Mouse (Mus musculus): Measurements from ENCODE around the gene AA986860. TPM values are rescaled to one million over a fixed set of nuclear protein-coding genes. Genes with fewer than 3 reads are reported as not detected.

The AA986860 gene
- polyA plus RNA-seq, 1 experiment from 2014 or later = 62.2 TPM

- H3K9me3 ChIP-seq = no peaks in the 10 kb centered on the region
- 0 out of 2 replicates have a peak, but pooled peaks cover 3% of the 10 kb centered on the region for H3K36me3 ChIP-seq
- peak within 1 kb of the TSS; percentile 86 for H3K4me2 ChIP-seq (replicated peaks)
- H3K27ac ChIP-seq = peak within 1 kb of the TSS; percentile 74
- no peaks in the 10 kb centered on the region for H3K27me3 ChIP-seq (replicated peaks)
- peak within 1 kb of the TSS; percentile 81 for H3K4me3 ChIP-seq (replicated peaks)
- H3K4me1 ChIP-seq (replicated peaks) = peaks cover 6% of the 10 kb centered on the region; the same call in 1 of the 2 replicates
- peak within 1 kb of the TSS; percentile 93 for H3K9ac ChIP-seq
- peak; percentile 76 for ATAC-seq
- WGBS = under 1% methylated on average over 54 of the region's 54 CpGs
These were observed 14.4 kb upstream of the AA986860 start, which contains the start of gene Yod1 for GRCm38 (mm10) chr1:130717291-130717871. Gene Yod1 (plus strand): TSS chr1:130717327.

- Histone ChIP-seq H3K4me2 (replicated peaks) (no peak overlapping the region), H3K36me3 (0 out of 2 replicates have a peak, but pooled peaks cover 3% of the 10 kb centered on the region), H3K27me3 (replicated peaks) (no peaks in the 10 kb centered on the region), H3K9ac (no peak overlapping the region), H3K27ac (no peak overlapping the region), H3K9me3 (no peaks in the 10 kb centered on the region), H3K4me1 (replicated peaks) (no peaks in the 10 kb centered on the region), H3K4me3 (replicated peaks) (no peak overlapping the region)
- ATAC-seq = no peak
- WGBS = 87% methylated on average over 5 of the region's 5 CpGs
These were observed 7.6 kb upstream of the AA986860 start for GRCm38 (mm10) chr1:130724206-130724605.

GRCm38 (mm10) chr1:130726396-130726795 is 5.4 kb upstream of the AA986860 start:
- Histone ChIP-seq H3K4me2 (replicated peaks) (no peak overlapping the region), H3K27me3 (replicated peaks) (no peaks in the 10 kb centered on the region), H3K9me3 (no peaks in the 10 kb centered on the region), H3K4me1 (replicated peaks) (peaks cover 3% of the 10 kb centered on the region), H3K9ac (no peak overlapping the region), H3K36me3 (no peaks in the 10 kb centered on the region), H3K4me3 (replicated peaks) (no peak overlapping the region), H3K27ac (no peak overlapping the region)
- WGBS = 88% methylated on average over 2 of the region's 2 CpGs
- ATAC-seq = no peak

GRCm38 (mm10) chr1:130728070-130728469 is 3.7 kb upstream of the AA986860 start:
- Histone ChIP-seq H3K9ac (no peak overlapping the region), H3K4me3 (replicated peaks) (no peak overlapping the region), H3K9me3 (no peaks in the 10 kb centered on the region), H3K27ac (no peak overlapping the region), H3K4me1 (replicated peaks) (peaks cover 9% of the 10 kb centered on the region), H3K27me3 (replicated peaks) (no peaks in the 10 kb centered on the region), H3K4me2 (replicated peaks) (no peak overlapping the region), H3K36me3 (no peaks in the 10 kb centered on the region)
- ATAC-seq = no peak
- WGBS = 58% methylated on average over 1 of the region's 1 CpGs

GRCm38 (mm10) chr1:130728708-130729107 is 3.1 kb upstream of the AA986860 start:
- Histone ChIP-seq H3K27me3 (replicated peaks) (no peaks in the 10 kb centered on the region), H3K4me3 (replicated peaks) (no peak overlapping the region), H3K4me1 (replicated peaks) (peaks cover 9% of the 10 kb centered on the region), H3K36me3 (no peaks in the 10 kb centered on the region), H3K9ac (no peak overlapping the region), H3K4me2 (replicated peaks) (no peak overlapping the region), H3K27ac (no peak overlapping the region), H3K9me3 (no peaks in the 10 kb centered on the region)
- ATAC-seq = no peak
- 88% methylated on average over 3 of the region's 3 CpGs for WGBS

- 81% methylated on average over 2 of the region's 2 CpGs for WGBS
- no peak within 1 kb of the TSS for H3K9ac ChIP-seq
These were observed 2.6 kb upstream of the AA986860 start, which contains the start of gene Pfkfb2 for GRCm38 (mm10) chr1:130729153-130729552. Gene Pfkfb2 (minus strand): TSS chr1:130729253.

GRCm38 (mm10) chr1:130732706-130733658 is 1.2 kb downstream of the AA986860 start:
- peak; percentile 35 for ATAC-seq
- peak overlapping the region; percentile 78 for H3K27ac ChIP-seq
- WGBS = 62% methylated on average over 13 of the region's 13 CpGs
- H3K27me3 ChIP-seq (replicated peaks) = no peaks in the 10 kb centered on the region
- 0 out of 2 replicates have a peak overlapping the region, but pooled peaks have one; percentile 14 for H3K9ac ChIP-seq
- no peaks in the 10 kb centered on the region for H3K9me3 ChIP-seq
- peak overlapping the region; percentile 39 for H3K4me3 ChIP-seq (replicated peaks)
- H3K4me2 ChIP-seq (replicated peaks) = peak overlapping the region; percentile 53
- no peaks in the 10 kb centered on the region for H3K36me3 ChIP-seq
- H3K4me1 ChIP-seq (replicated peaks) = peaks cover 13% of the 10 kb centered on the region

More at GRCm38 (mm10) chr1:130729153-130729552, 2.6 kb upstream of the AA986860 start, which contains the start of gene Pfkfb2:
- no peaks in the 10 kb centered on the region for H3K36me3 ChIP-seq
- H3K9me3 ChIP-seq = no peaks in the 10 kb centered on the region
- no peak within 1 kb of the TSS for H3K4me2 ChIP-seq (replicated peaks)
- peaks cover 9% of the 10 kb centered on the region for H3K4me1 ChIP-seq (replicated peaks)
- no peak within 1 kb of the TSS for H3K4me3 ChIP-seq (replicated peaks)
- H3K27ac ChIP-seq = no peak within 1 kb of the TSS
- H3K27me3 ChIP-seq (replicated peaks) = no peaks in the 10 kb centered on the region
- no peak for ATAC-seq

- Histone ChIP-seq H3K9ac (no peak overlapping the region), H3K4me2 (replicated peaks) (peak overlapping the region; percentile 53), H3K4me3 (replicated peaks) (peak overlapping the region; percentile 39), H3K36me3 (no peaks in the 10 kb centered on the region), H3K27ac (peak overlapping the region; percentile 78), H3K9me3 (no peaks in the 10 kb centered on the region), H3K27me3 (replicated peaks) (no peaks in the 10 kb centered on the region), H3K4me1 (replicated peaks) (peaks cover 14% of the 10 kb centered on the region)
- WGBS = 50% methylated on average over 4 of the region's 4 CpGs
- ATAC-seq = peak; percentile 65
These were observed 1.9 kb downstream of the AA986860 start for GRCm38 (mm10) chr1:130733671-130734070.

GRCm38 (mm10) chr1:130734452-130734851 is 2.7 kb downstream of the AA986860 start:
- Histone ChIP-seq H3K36me3 (no peaks in the 10 kb centered on the region), H3K4me2 (replicated peaks) (peak overlapping the region; percentile 53), H3K4me1 (replicated peaks) (peaks cover 14% of the 10 kb centered on the region), H3K27ac (peak overlapping the region; percentile 77), H3K4me3 (replicated peaks) (peak overlapping the region; percentile 5), H3K9me3 (no peaks in the 10 kb centered on the region), H3K27me3 (replicated peaks) (no peaks in the 10 kb centered on the region), H3K9ac (peak overlapping the region; percentile 26; the same call in 1 of the 2 replicates)
- 34% methylated on average over 5 of the region's 5 CpGs for WGBS
- no peak for ATAC-seq

- WGBS = 41% methylated on average over 8 of the region's 8 CpGs
- peak overlapping the region; percentile 53 for H3K4me2 ChIP-seq (replicated peaks)
- H3K4me1 ChIP-seq (replicated peaks) = peaks cover 14% of the 10 kb centered on the region
- no peaks in the 10 kb centered on the region for H3K27me3 ChIP-seq (replicated peaks)
- ATAC-seq = no peak
- H3K4me3 ChIP-seq (replicated peaks) = peak overlapping the region; percentile 5
- H3K36me3 ChIP-seq = no peaks in the 10 kb centered on the region
- no peaks in the 10 kb centered on the region for H3K9me3 ChIP-seq
- H3K27ac ChIP-seq = peak overlapping the region; percentile 77
- H3K9ac ChIP-seq = peak overlapping the region; percentile 26
These were observed 3.1 kb downstream of the AA986860 start for GRCm38 (mm10) chr1:130734852-130735251.

GRCm38 (mm10) chr1:130737411-130737881 is 5.7 kb downstream of the AA986860 start:
- Histone ChIP-seq H3K4me2 (replicated peaks) (peak overlapping the region; percentile 40), H3K27ac (peak overlapping the region; percentile 66), H3K9ac (no peak overlapping the region), H3K4me3 (replicated peaks) (no peak overlapping the region), H3K36me3 (no peaks in the 10 kb centered on the region), H3K4me1 (replicated peaks) (peaks cover 21% of the 10 kb centered on the region; the same call in 1 of the 2 replicates), H3K9me3 (no peaks in the 10 kb centered on the region), H3K27me3 (replicated peaks) (no peaks in the 10 kb centered on the region)
- ATAC-seq = peak; percentile 52
- WGBS = 31% methylated on average over 11 of the region's 11 CpGs

GRCm38 (mm10) chr1:130737916-130738315 is 6.1 kb downstream of the AA986860 start:
- no peak overlapping the region for H3K9ac ChIP-seq
- peak overlapping the region; percentile 55 for H3K27ac ChIP-seq
- WGBS = 81% methylated on average over 7 of the region's 7 CpGs

More at GRCm38 (mm10) chr1:130737916-130738315, 6.1 kb downstream of the AA986860 start:
- peaks cover 21% of the 10 kb centered on the region; the same call in 1 of the 2 replicates for H3K4me1 ChIP-seq (replicated peaks)
- peak overlapping the region; percentile 40; the same call in 1 of the 2 replicates for H3K4me2 ChIP-seq (replicated peaks)
- H3K36me3 ChIP-seq = no peaks in the 10 kb centered on the region
- no peaks in the 10 kb centered on the region for H3K9me3 ChIP-seq
- ATAC-seq = no peak
- H3K27me3 ChIP-seq (replicated peaks) = no peaks in the 10 kb centered on the region
- H3K4me3 ChIP-seq (replicated peaks) = no peak overlapping the region

All from intestine, embryonic 15.5 days (tissue).